Mouse (Mus musculus): ENCODE measurements around the gene Mapk8ip2.

Mapk8ip2 gene

GRCm38 (mm10) chr15:89452906-89453864 lies 528 bp upstream of the Mapk8ip2 start:
- DNase-seq (ENCODE audit: low spot score in 2 of 2) = no peak

GRCm38 (mm10) chr15:89454857-89455256 lies 1.1 kb downstream of the Mapk8ip2 start:
- no peak for DNase-seq (ENCODE audit: low spot score in 2 of 2)

- DNase-seq (ENCODE audit: low spot score in 2 of 2) = no peak
These were observed 1.9 kb downstream of the Mapk8ip2 start for GRCm38 (mm10) chr15:89455642-89456041.

- no peak for DNase-seq (ENCODE audit: low spot score in 2 of 2)
These were observed 5.2 kb downstream of the Mapk8ip2 start for GRCm38 (mm10) chr15:89458942-89459341.

GRCm38 (mm10) chr15:89459821-89460220 lies 6.1 kb downstream of the Mapk8ip2 start:
- DNase-seq (ENCODE audit: low spot score in 2 of 2) = no peak

- no peak for DNase-seq (ENCODE audit: low spot score in 2 of 2)
These were observed 6.6 kb downstream of the Mapk8ip2 start for GRCm38 (mm10) chr15:89460298-89460697.

- no peak for DNase-seq (ENCODE audit: low spot score in 2 of 2)
These were observed 7.6 kb downstream of the Mapk8ip2 start for GRCm38 (mm10) chr15:89461321-89461720.

- no peak for DNase-seq (ENCODE audit: low spot score in 2 of 2)
These were observed 8.5 kb downstream of the Mapk8ip2 start for GRCm38 (mm10) chr15:89462176-89462575.

GRCm38 (mm10) chr15:89463334-89464235 lies 9.9 kb downstream of the Mapk8ip2 start:
- no peak for DNase-seq (ENCODE audit: low spot score in 2 of 2)

- no peak for DNase-seq (ENCODE audit: low spot score in 2 of 2)
These were observed 11.3 kb downstream of the Mapk8ip2 start for GRCm38 (mm10) chr15:89465052-89465451.

- DNase-seq (ENCODE audit: low spot score in 2 of 2) = no peak
These were observed 14.9 kb downstream of the Mapk8ip2 start for GRCm38 (mm10) chr15:89468577-89468976.

- DNase-seq (ENCODE audit: low spot score in 2 of 2) = no peak
These were observed 17.8 kb downstream of the Mapk8ip2 start for GRCm38 (mm10) chr15:89471476-89471875.

GRCm38 (mm10) chr15:89473370-89473769 lies 19.7 kb downstream of the Mapk8ip2 start:
- no peak for DNase-seq (ENCODE audit: low spot score in 2 of 2)

GRCm38 (mm10) chr15:89473921-89474320 lies 20.2 kb downstream of the Mapk8ip2 start:
- no peak for DNase-seq (ENCODE audit: low spot score in 2 of 2)

- no peak for DNase-seq (ENCODE audit: low spot score in 2 of 2)
These were observed 21.0 kb downstream of the Mapk8ip2 start for GRCm38 (mm10) chr15:89474596-89475292.

- DNase-seq (ENCODE audit: low spot score in 2 of 2) = no peak
These were observed 21.5 kb downstream of the Mapk8ip2 start for GRCm38 (mm10) chr15:89475293-89475600.

GRCm38 (mm10) chr15:89475611-89476474 lies 22.1 kb downstream of the Mapk8ip2 start:
- DNase-seq (ENCODE audit: low spot score in 2 of 2) = peak; percentile 74 to 86

GRCm38 (mm10) chr15:89476475-89476815 lies 22.7 kb downstream of the Mapk8ip2 start:
- no peak for DNase-seq (ENCODE audit: low spot score in 2 of 2)

- no peak for DNase-seq (ENCODE audit: low spot score in 2 of 2)
These were observed 23.4 kb downstream of the Mapk8ip2 start, which contains the start of gene Arsa for GRCm38 (mm10) chr15:89477091-89477491. TSS of gene Arsa (minus strand) at chr15:89477425.

- no peak for DNase-seq (ENCODE audit: low spot score in 2 of 2)
These were observed 24.1 kb downstream of the Mapk8ip2 start for GRCm38 (mm10) chr15:89477806-89478205.

- DNase-seq (ENCODE audit: low spot score in 2 of 2) = no peak
These were observed 24.9 kb downstream of the Mapk8ip2 start for GRCm38 (mm10) chr15:89478622-89479021.

Measured in cerebellum, postnatal 4 days (tissue).